Mouse (Mus musculus): ENCODE measurements around the gene Fignl2.

DNA sequence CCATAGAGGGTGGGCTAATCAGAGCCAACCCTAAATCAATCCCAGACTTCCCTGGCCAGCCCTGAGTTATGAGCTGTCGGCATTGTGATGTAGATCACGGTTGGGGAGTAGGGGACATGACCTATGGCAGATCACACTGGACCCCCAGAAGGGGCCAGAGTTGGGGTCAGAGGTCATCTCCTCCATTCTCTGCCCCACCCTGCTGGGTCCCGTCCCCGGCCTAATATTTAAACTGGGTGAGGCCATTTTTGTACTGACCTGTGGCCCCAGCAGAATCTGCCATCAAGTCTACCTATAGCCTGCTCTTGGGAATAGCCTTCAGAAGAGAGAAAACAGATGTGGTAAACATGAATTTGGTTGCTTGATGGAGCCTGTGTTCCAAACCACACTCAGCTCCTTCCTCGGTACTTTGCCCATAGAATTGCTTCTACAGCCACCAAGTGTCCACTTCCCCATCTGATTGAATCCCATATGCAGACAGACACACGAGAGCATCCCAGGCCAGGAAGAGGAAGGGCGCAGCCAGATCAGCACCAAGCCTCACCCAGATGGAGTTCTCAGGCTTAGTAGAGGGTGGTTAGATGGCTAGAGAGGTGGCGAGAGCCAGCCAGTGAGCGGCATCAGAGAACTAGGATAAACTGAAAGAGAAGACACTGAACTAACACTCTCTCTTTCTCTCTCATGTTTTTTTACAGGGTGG is 25.4 kb upstream of the Fignl2 start:
- TF ChIP-seq POLR2A (IDR thresholded peaks at IDR 0.05; ENCODE audit: control insufficient read depth in 1 of 2, insufficient read depth in 1 of 2, low read depth in 1 of 2, low read length in 2 of 2, poor library complexity in 1 of 2) (no peak), NELFE (IDR thresholded peaks at IDR 0.05; ENCODE audit: low read depth, low read length) (no peak), USF2 (IDR thresholded peaks at IDR 0.05; ENCODE audit: borderline replicate concordance in 1 of 2, insufficient read depth in 1 of 2, low read depth in 1 of 2, low read length in 2 of 2) (no peak), CTCF (IDR thresholded peaks at IDR 0.05 in 2 of 3, conservative IDR thresholded peaks at IDR 0.05 in 1 of 3; ENCODE audit: control insufficient read depth in 1 of 3, insufficient read depth in 1 of 3, low read depth in 2 of 3, low read length in 3 of 3, poor library complexity in 1 of 3, severe bottlenecking in 1 of 3) (no peak)

Data from MEL (cell line).